Mouse (Mus musculus): Measurements from ENCODE around the gene Map2k6. TPM values are rescaled to one million over a fixed set of nuclear protein-coding genes. Genes with fewer than 3 reads are reported as not detected.

Gene Map2k6
- polyA plus RNA-seq, 1 experiment from 2014 or later: 54.0 TPM

DNA sequence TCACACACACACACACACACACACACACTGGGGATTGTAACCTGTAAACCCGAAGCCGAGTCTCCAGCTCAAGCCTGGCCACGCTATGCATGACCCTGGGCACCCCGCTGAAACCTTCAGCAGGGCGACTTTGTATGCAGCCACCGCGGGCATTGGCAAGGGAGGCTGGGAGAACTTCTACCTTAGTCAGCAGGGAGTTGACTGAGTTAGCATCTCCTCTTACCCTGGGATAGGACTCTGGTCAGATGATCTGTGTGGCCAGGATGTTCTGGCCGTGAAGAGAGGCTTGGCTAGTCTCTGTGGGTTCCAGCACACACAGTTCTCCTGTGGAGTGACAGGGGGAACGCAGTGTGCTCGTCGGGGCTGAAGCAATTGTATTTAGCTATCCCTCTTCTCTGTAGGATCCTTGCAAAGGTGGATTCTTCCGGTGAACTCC lies 49.8 kb downstream of the Map2k6 start:
- peak overlapping the region; percentile 43; the same call in 1 of the 2 replicates for H3K27ac ChIP-seq (replicated peaks; ENCODE audit: low read depth, low read length)
- H3K36me3 ChIP-seq (replicated peaks; ENCODE audit: control insufficient read depth, insufficient read depth, low read depth, low read length): no peaks in the 10 kb centered on the region
- H3K9me3 ChIP-seq (replicated peaks; ENCODE audit: control insufficient read depth, low read length): no peaks in the 10 kb centered on the region
- DNase-seq (ENCODE audit: low spot score) (peak; percentile 40), ATAC-seq (replicated peaks; ENCODE audit: insufficient number of reproducible peaks, low FRiP score, low TSS enrichment, low read depth) (peak; percentile 49; the same call in 1 of the 2 replicates)
- H3K4me2 ChIP-seq (ENCODE audit: low read depth, low read length): peak overlapping the region; percentile 38
- H3K4me3 ChIP-seq (ENCODE audit: low read depth, low read length): 0 out of 2 replicates have a peak overlapping the region, but pooled peaks have one; percentile 14
- peak overlapping the region; percentile 23; the same call in 1 of the 2 replicates for H3K9ac ChIP-seq (replicated peaks; ENCODE audit: low read length)
- under 1% methylated on average over 12 of the region's 12 CpGs for WGBS
- no peaks in the 10 kb centered on the region for H3K27me3 ChIP-seq (ENCODE audit: control insufficient read depth, insufficient read depth, low read length)
- H3K4me1 ChIP-seq (ENCODE audit: control insufficient read depth, insufficient read depth, low read length): peaks cover 6% of the 10 kb centered on the region

DNA sequence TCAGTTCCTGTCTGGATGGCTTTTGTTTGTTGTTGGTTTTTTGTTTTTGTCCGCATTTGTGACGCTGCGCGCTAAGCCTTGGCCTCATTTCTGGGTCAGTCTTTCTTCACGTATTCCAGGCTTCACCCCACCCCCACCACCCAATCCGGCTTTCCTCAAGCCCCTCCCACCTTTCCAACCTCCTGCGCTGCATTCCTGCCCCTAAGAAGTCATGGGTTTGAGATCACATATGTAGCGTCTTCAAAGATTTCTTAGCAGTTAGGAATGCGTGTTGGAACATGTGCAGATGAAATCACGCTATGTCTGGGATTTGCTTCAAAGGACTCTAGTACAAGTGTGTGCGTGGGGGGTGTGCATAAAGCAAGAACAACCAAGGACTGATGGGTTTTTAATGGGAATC lies 50.3 kb downstream of the Map2k6 start:
- WGBS: 9% methylated on average over 11 of the region's 11 CpGs
- Histone ChIP-seq H3K4me2 (ENCODE audit: low read depth, low read length) (peak overlapping the region; percentile 38), H3K27ac (replicated peaks; ENCODE audit: low read depth, low read length) (0 out of 2 replicates have a peak overlapping the region, but pooled peaks have one; percentile 43), H3K4me1 (ENCODE audit: control insufficient read depth, insufficient read depth, low read length) (peaks cover 6% of the 10 kb centered on the region), H3K27me3 (ENCODE audit: control insufficient read depth, insufficient read depth, low read length) (no peaks in the 10 kb centered on the region), H3K4me3 (ENCODE audit: low read depth, low read length) (no peak overlapping the region), H3K36me3 (replicated peaks; ENCODE audit: control insufficient read depth, insufficient read depth, low read depth, low read length) (no peaks in the 10 kb centered on the region), H3K9me3 (replicated peaks; ENCODE audit: control insufficient read depth, low read length) (no peaks in the 10 kb centered on the region), H3K9ac (replicated peaks; ENCODE audit: low read length) (peak overlapping the region; percentile 23; the same call in 1 of the 2 replicates)
- ATAC-seq (replicated peaks; ENCODE audit: insufficient number of reproducible peaks, low FRiP score, low TSS enrichment, low read depth): no peak
- peak; percentile 60 for DNase-seq (ENCODE audit: low spot score)

DNA sequence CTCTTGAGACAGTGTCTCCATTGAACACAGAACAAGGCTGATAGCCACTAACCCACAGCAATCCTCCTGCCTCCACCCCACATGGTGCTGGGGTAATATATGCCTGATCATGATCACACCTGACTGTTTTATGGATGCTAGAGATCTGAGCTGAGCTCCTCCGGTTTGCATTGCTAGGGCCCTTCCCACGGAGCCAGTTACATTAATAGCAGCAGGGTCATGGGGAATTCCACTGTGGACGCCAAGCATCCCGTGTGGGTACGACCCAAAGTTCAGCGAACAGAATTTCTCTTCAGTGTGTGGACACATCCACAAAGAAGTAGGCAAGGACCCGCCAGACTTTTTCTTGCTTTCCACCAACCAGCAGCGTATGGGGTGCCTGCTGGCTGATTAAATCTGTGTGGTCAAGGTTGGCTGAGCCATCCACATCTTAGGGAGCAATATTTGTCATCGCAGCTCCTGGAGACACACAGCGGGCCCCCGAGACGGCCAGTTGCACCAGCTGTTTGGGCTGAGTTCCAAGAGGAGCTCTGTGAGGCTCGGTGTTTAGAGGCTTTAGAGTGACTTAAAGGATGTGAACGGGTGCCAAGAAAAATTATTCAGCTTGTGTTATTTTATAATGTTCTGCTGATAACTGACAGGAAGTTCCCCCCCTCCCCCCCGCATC lies 51.3 kb downstream of the Map2k6 start:
- Histone ChIP-seq H3K4me3 (ENCODE audit: low read depth, low read length) (no peak overlapping the region), H3K36me3 (replicated peaks; ENCODE audit: control insufficient read depth, insufficient read depth, low read depth, low read length) (no peaks in the 10 kb centered on the region), H3K27ac (replicated peaks; ENCODE audit: low read depth, low read length) (no peak overlapping the region), H3K4me1 (ENCODE audit: control insufficient read depth, insufficient read depth, low read length) (peaks cover 6% of the 10 kb centered on the region), H3K4me2 (ENCODE audit: low read depth, low read length) (no peak overlapping the region), H3K27me3 (ENCODE audit: control insufficient read depth, insufficient read depth, low read length) (no peaks in the 10 kb centered on the region), H3K9me3 (replicated peaks; ENCODE audit: control insufficient read depth, low read length) (no peaks in the 10 kb centered on the region), H3K9ac (replicated peaks; ENCODE audit: low read length) (no peak overlapping the region)
- no peak for DNase-seq (ENCODE audit: low spot score)
- ATAC-seq (replicated peaks; ENCODE audit: insufficient number of reproducible peaks, low FRiP score, low TSS enrichment, low read depth): no peak
- 78% methylated on average over 15 of the region's 15 CpGs for WGBS

DNA sequence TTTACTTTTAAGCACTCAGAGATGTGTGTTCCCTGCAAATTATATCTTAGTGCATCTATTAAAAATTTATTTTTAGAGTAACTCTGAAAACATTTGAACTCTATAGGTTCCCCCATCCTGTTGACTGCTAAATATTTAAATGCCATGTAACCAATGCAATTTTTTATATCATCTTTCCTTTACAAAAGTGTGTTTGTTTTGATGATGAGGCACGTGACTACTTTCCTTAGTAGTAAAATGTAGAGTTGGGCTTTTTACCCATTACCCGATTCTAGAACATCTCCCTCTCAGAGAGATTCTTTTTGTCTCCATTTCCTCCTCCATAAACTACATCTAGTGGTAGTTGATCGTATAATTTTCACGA lies 51.8 kb downstream of the Map2k6 start:
- no peak overlapping the region for H3K27ac ChIP-seq (replicated peaks; ENCODE audit: low read depth, low read length)
- H3K4me2 ChIP-seq (ENCODE audit: low read depth, low read length): no peak overlapping the region
- no peak for ATAC-seq (replicated peaks; ENCODE audit: insufficient number of reproducible peaks, low FRiP score, low TSS enrichment, low read depth)
- H3K4me3 ChIP-seq (ENCODE audit: low read depth, low read length): no peak overlapping the region
- no peaks in the 10 kb centered on the region for H3K27me3 ChIP-seq (ENCODE audit: control insufficient read depth, insufficient read depth, low read length)
- no peak overlapping the region for H3K9ac ChIP-seq (replicated peaks; ENCODE audit: low read length)
- H3K36me3 ChIP-seq (replicated peaks; ENCODE audit: control insufficient read depth, insufficient read depth, low read depth, low read length): no peaks in the 10 kb centered on the region
- no peaks in the 10 kb centered on the region for H3K9me3 ChIP-seq (replicated peaks; ENCODE audit: control insufficient read depth, low read length)
- no peak for DNase-seq (ENCODE audit: low spot score)
- peaks cover 6% of the 10 kb centered on the region for H3K4me1 ChIP-seq (ENCODE audit: control insufficient read depth, insufficient read depth, low read length)
- WGBS: 92% methylated on average over 4 of the region's 4 CpGs

DNA sequence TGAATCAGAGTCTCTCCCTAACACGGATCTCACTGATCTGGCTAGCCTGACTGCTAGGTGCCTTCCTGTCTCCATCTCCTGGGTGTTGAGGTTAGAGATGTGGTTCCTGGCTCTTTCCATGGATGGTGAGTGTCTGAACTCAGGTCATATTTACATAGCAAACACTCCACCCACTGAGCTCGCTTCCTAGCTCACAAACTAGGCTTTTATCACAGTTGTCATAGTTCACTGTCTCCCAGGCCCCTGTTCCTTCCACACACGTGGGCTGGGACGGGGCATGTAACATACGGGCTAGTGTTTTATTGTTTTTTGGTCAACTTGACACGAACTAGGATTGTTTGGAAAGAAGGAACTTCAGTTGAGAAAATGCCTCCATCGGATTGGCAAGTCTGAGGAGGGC lies 52.7 kb downstream of the Map2k6 start:
- Histone ChIP-seq H3K4me2 (ENCODE audit: low read depth, low read length) (no peak overlapping the region), H3K27ac (replicated peaks; ENCODE audit: low read depth, low read length) (no peak overlapping the region), H3K9ac (replicated peaks; ENCODE audit: low read length) (no peak overlapping the region), H3K27me3 (ENCODE audit: control insufficient read depth, insufficient read depth, low read length) (no peaks in the 10 kb centered on the region), H3K9me3 (replicated peaks; ENCODE audit: control insufficient read depth, low read length) (no peaks in the 10 kb centered on the region), H3K4me1 (ENCODE audit: control insufficient read depth, insufficient read depth, low read length) (peaks cover 6% of the 10 kb centered on the region), H3K4me3 (ENCODE audit: low read depth, low read length) (no peak overlapping the region), H3K36me3 (replicated peaks; ENCODE audit: control insufficient read depth, insufficient read depth, low read depth, low read length) (no peaks in the 10 kb centered on the region)
- DNase-seq (ENCODE audit: low spot score): no peak
- no peak for ATAC-seq (replicated peaks; ENCODE audit: insufficient number of reproducible peaks, low FRiP score, low TSS enrichment, low read depth)
- whole genome bisulfite sequencing: 80% methylated on average over 7 of the region's 7 CpGs

DNA sequence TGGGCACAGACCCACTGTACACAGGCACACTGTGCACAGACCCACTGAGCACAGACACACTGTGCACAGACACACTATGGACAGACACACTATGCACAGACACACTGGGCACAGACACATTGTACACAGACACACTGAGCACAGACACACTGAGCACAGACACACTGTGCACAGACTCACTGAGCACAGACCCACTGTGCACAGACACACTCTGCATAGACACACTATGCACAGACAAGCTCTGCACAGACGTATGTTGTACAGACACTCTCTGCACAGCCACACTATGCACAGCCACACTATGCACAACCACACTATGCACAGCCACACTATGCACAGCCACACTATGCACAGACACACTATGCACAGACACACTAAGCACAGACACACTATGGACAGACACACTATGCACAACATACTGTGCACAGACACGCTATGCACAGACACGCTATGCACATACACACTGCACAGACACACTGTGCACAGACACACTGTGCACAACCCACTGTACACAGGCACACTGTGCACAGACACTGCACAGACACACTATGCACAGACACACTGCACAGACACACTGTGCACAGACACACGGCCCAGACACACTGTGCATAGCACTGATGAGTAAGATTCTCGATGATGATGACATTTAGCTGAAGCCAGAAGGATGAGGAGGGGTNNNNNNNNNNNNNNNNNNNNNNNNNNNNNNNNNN lies 54.7 kb downstream of the Map2k6 start:
- DNase-seq (ENCODE audit: low spot score) (no peak), ATAC-seq (replicated peaks; ENCODE audit: insufficient number of reproducible peaks, low FRiP score, low TSS enrichment, low read depth) (no peak)
- H3K4me1 ChIP-seq (ENCODE audit: control insufficient read depth, insufficient read depth, low read length): peaks cover 5% of the 10 kb centered on the region
- no peak overlapping the region for H3K27ac ChIP-seq (replicated peaks; ENCODE audit: low read depth, low read length)
- H3K36me3 ChIP-seq (replicated peaks; ENCODE audit: control insufficient read depth, insufficient read depth, low read depth, low read length): no peaks in the 10 kb centered on the region
- H3K9ac ChIP-seq (replicated peaks; ENCODE audit: low read length): no peak overlapping the region
- 93% methylated on average over 5 of the region's 5 CpGs for WGBS
- H3K9me3 ChIP-seq (replicated peaks; ENCODE audit: control insufficient read depth, low read length): no peaks in the 10 kb centered on the region
- H3K4me3 ChIP-seq (ENCODE audit: low read depth, low read length): no peak overlapping the region
- no peak overlapping the region for H3K4me2 ChIP-seq (ENCODE audit: low read depth, low read length)
- no peaks in the 10 kb centered on the region for H3K27me3 ChIP-seq (ENCODE audit: control insufficient read depth, insufficient read depth, low read length)

DNA sequence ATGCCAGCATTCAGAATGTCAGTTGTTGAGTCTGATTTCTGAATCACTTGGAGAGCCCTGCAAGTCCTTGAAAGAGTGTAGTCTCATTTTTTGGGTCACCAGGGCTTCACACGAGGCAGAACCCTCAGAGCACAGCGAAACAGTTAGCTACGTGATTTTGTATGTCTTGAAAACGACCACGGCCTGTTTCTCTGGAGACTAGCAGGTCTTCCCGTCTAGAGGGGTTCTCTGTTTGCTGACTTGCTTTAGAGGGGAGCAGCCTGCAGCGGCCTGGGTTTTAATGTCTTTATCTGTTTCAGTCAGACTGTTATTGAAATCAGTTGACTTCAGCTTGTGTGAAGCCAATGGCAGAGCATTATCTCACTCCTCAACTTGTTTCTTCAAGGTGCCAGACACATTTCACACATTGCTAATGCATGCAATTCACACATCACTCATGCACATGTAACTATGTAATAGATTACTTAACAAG lies 58.6 kb downstream of the Map2k6 start:
- H3K4me2 ChIP-seq (ENCODE audit: low read depth, low read length): no peak overlapping the region
- H3K9ac ChIP-seq (replicated peaks; ENCODE audit: low read length): no peak overlapping the region
- H3K27ac ChIP-seq (replicated peaks; ENCODE audit: low read depth, low read length): no peak overlapping the region
- H3K4me3 ChIP-seq (ENCODE audit: low read depth, low read length): no peak overlapping the region
- H3K27me3 ChIP-seq (ENCODE audit: control insufficient read depth, insufficient read depth, low read length): no peaks in the 10 kb centered on the region
- H3K9me3 ChIP-seq (replicated peaks; ENCODE audit: control insufficient read depth, low read length): no peaks in the 10 kb centered on the region
- 85% methylated on average over 7 of the region's 7 CpGs for WGBS
- no peaks in the 10 kb centered on the region for H3K4me1 ChIP-seq (ENCODE audit: control insufficient read depth, insufficient read depth, low read length)
- DNase-seq (ENCODE audit: low spot score) (no peak), ATAC-seq (replicated peaks; ENCODE audit: insufficient number of reproducible peaks, low FRiP score, low TSS enrichment, low read depth) (no peak)
- H3K36me3 ChIP-seq (replicated peaks; ENCODE audit: control insufficient read depth, insufficient read depth, low read depth, low read length): no peaks in the 10 kb centered on the region

DNA sequence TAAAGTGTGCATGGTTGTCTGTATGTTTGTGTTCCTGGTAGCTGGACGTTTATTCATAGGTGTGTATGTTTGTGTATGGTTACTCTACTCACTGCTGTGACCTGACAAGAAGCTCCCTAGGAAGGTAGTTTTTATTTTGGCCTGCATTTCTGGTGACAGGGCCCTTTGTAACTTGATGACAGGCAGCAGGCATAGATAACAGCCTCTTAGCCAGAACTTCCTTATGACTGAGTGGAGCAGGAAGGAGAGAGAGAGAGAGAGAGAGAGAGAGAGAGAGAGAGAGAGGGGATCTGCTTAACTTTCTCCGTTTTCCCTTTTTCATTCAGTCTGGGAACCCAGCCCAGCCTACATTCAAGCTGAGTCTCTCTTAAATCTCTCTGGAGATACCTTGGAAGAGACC lies 61.6 kb downstream of the Map2k6 start:
- H3K9ac ChIP-seq (replicated peaks; ENCODE audit: low read length): no peak overlapping the region
- no peaks in the 10 kb centered on the region for H3K36me3 ChIP-seq (replicated peaks; ENCODE audit: control insufficient read depth, insufficient read depth, low read depth, low read length)
- no peak overlapping the region for H3K27ac ChIP-seq (replicated peaks; ENCODE audit: low read depth, low read length)
- no peak overlapping the region for H3K4me2 ChIP-seq (ENCODE audit: low read depth, low read length)
- WGBS: 55% methylated on average over 2 of the region's 2 CpGs
- no peak overlapping the region for H3K4me3 ChIP-seq (ENCODE audit: low read depth, low read length)
- no peaks in the 10 kb centered on the region for H3K4me1 ChIP-seq (ENCODE audit: control insufficient read depth, insufficient read depth, low read length)
- no peaks in the 10 kb centered on the region for H3K9me3 ChIP-seq (replicated peaks; ENCODE audit: control insufficient read depth, low read length)
- DNase-seq (ENCODE audit: low spot score): no peak
- no peak for ATAC-seq (replicated peaks; ENCODE audit: insufficient number of reproducible peaks, low FRiP score, low TSS enrichment, low read depth)
- no peaks in the 10 kb centered on the region for H3K27me3 ChIP-seq (ENCODE audit: control insufficient read depth, insufficient read depth, low read length)
